Mouse (Mus musculus): ENCODE data around the gene Gm14418.

Gm14418 gene

GRCm38 (mm10) chr2:177398096-177398495 is at the start of gene Gm14418:
TSS of gene Gm14418 (minus strand) at chr2:177398320.
- DNase-seq (ENCODE audit: low spot score): peak; percentile 39

Data from adipocyte (in vitro differentiated cells).